Mouse (Mus musculus) spleen, adult 2 months (tissue): ENCODE measurements around the gene Bcar3. TPM values are rescaled to one million over a fixed set of nuclear protein-coding genes. Genes with fewer than 3 reads are reported as not detected.
A peak's percentile ranks its signal among the peaks of the same experiment; 100 is the strongest.

Experiments
- DNase-seq, 2 experiments: peaks; one replicate each; pipeline versions ENCODE4 v3.0.0 to v3.0.0-alpha.2; 2012 to 2021; ENCODE audit warnings: low spot score in 2 of 2, low read depth in 1 of 2
- H3K27ac ChIP-seq: fragments of 200-500 bp; 2 replicates; pipeline ENCODE4 v1.5.1; 2012; ENCODE audit warnings: low read length, inconsistent platforms; ENCODE audit not compliant: insufficient read depth
- H3K27me3 ChIP-seq: fragments of 200-500 bp; 2 replicates; pipeline ENCODE4 v1.6.1; 2012; ENCODE audit warnings: mild to moderate bottlenecking, moderate library complexity, low read length, inconsistent platforms; ENCODE audit not compliant: control insufficient read depth, insufficient read depth
- H3K36me3 ChIP-seq: fragments of 200-500 bp; 2 replicates; pipeline ENCODE4 v1.6.1; 2012; ENCODE audit warnings: mild to moderate bottlenecking, low read length, inconsistent platforms; ENCODE audit not compliant: control insufficient read depth, insufficient read depth
- H3K4me1 ChIP-seq: fragments of 200-500 bp; 2 replicates; pipeline ENCODE4 v1.6.1; 2011; ENCODE audit warnings: inconsistent platforms; ENCODE audit not compliant: control insufficient read depth, insufficient read depth, insufficient read length
- H3K4me3 ChIP-seq: fragments of 200-500 bp; 2 replicates; pipeline ENCODE4 v1.5.1; 2011; ENCODE audit warnings: mild to moderate bottlenecking, inconsistent platforms; ENCODE audit not compliant: insufficient read depth, insufficient read length; ENCODE audit errors: extremely low read depth
- CTCF ChIP-seq: fragments of 200-500 bp; IDR thresholded peaks from 2 replicates; pipeline ENCODE4 v1.5.1; 2011; ENCODE audit warnings: mild to moderate bottlenecking, inconsistent platforms; ENCODE audit not compliant: insufficient read depth, insufficient read length, insufficient replicate concordance; ENCODE audit errors: extremely low read depth
- POLR2A ChIP-seq: fragments of 200-500 bp; IDR thresholded peaks from 2 replicates; pipeline ENCODE4 v1.6.1; 2011; ENCODE audit warnings: low read depth, low read length, inconsistent platforms
- WGBS: fragments of 180-500 bp; shearing (Covaris S2); methylation state at CpG from one replicate; pipeline ENCODE4 v1.1.7; 2018; 5-methylcytosine and 5-hydroxymethylcytosine counted together
- polyA plus RNA-seq: library from polyadenylated mRNA; depleted of rRNA; stranded (reverse); fragments of >200 nt; gene quantifications from 2 replicates; pipeline ENCODE4 v1.2.3, GENCODE M21; 2012

Bcar3 gene
- polyA plus RNA-seq, 1 experiment = 54.4 TPM

- Histone ChIP-seq H3K27me3 (no peaks in the 10 kb centered on the region), H3K36me3 (0 out of 2 replicates have a peak, but pooled peaks cover 3% of the 10 kb centered on the region), H3K27ac (no peak overlapping the region), H3K4me3 (no peak overlapping the region), H3K4me1 (peaks cover 7% of the 10 kb centered on the region; the same call in 1 of the 2 replicates)
- WGBS = 85% methylated on average over 12 of the region's 12 CpGs
- TF ChIP-seq CTCF (no peak), POLR2A (no peak)
- no peak for DNase-seq
Observed at GRCm38 (mm10) chr3:122471017-122471721, 177.2 kb downstream of the Bcar3 start.

GRCm38 (mm10) chr3:122472412-122472811 lies 178.5 kb downstream of the Bcar3 start:
- TF ChIP-seq POLR2A (no peak), CTCF (no peak)
- Histone ChIP-seq H3K4me1 (peaks cover 7% of the 10 kb centered on the region; the same call in 1 of the 2 replicates), H3K4me3 (no peak overlapping the region), H3K27me3 (no peaks in the 10 kb centered on the region), H3K36me3 (peaks cover 3% of the 10 kb centered on the region; the same call in 1 of the 2 replicates), H3K27ac (no peak overlapping the region)
- no peak for DNase-seq
- 85% methylated on average over 11 of the region's 11 CpGs for WGBS

GRCm38 (mm10) chr3:122473523-122474034 lies 179.6 kb downstream of the Bcar3 start:
- H3K4me3 ChIP-seq = no peak overlapping the region
- no peak for TF ChIP-seq CTCF
- TF ChIP-seq POLR2A = no peak
- H3K27ac ChIP-seq = peak overlapping the region; percentile 7; the same call in 1 of the 2 replicates
- H3K27me3 ChIP-seq = no peaks in the 10 kb centered on the region
- WGBS = 86% methylated on average over 11 of the region's 11 CpGs
- peaks cover 3% of the 10 kb centered on the region; the same call in 1 of the 2 replicates for H3K36me3 ChIP-seq
- peaks cover 7% of the 10 kb centered on the region; the same call in 1 of the 2 replicates for H3K4me1 ChIP-seq
- no peak for DNase-seq

GRCm38 (mm10) chr3:122474067-122474466 lies 180.1 kb downstream of the Bcar3 start:
- Histone ChIP-seq H3K4me1 (peaks cover 7% of the 10 kb centered on the region; the same call in 1 of the 2 replicates), H3K27me3 (no peaks in the 10 kb centered on the region), H3K4me3 (no peak overlapping the region), H3K36me3 (peaks cover 3% of the 10 kb centered on the region; the same call in 1 of the 2 replicates), H3K27ac (peak overlapping the region; percentile 7; the same call in 1 of the 2 replicates)
- WGBS = 12% methylated on average over 5 of the region's 5 CpGs
- TF ChIP-seq CTCF = no peak
- TF ChIP-seq POLR2A = no peak
- DNase-seq = peak; percentile 36 to 45

- Histone ChIP-seq H3K36me3 (peaks cover 2% of the 10 kb centered on the region; the same call in 1 of the 2 replicates), H3K4me3 (no peak overlapping the region), H3K27ac (no peak overlapping the region), H3K27me3 (no peaks in the 10 kb centered on the region), H3K4me1 (peaks cover 7% of the 10 kb centered on the region; the same call in 1 of the 2 replicates)
- no peak for TF ChIP-seq CTCF
- TF ChIP-seq POLR2A = no peak
- 72% methylated on average over 4 of the region's 4 CpGs for WGBS
- DNase-seq = no peak
Observed at GRCm38 (mm10) chr3:122474796-122475195, 180.9 kb downstream of the Bcar3 start.

- Histone ChIP-seq H3K4me1 (peaks cover 11% of the 10 kb centered on the region; the same call in 1 of the 2 replicates), H3K4me3 (no peak overlapping the region), H3K27me3 (no peaks in the 10 kb centered on the region), H3K27ac (no peak overlapping the region), H3K36me3 (peaks cover 2% of the 10 kb centered on the region; the same call in 1 of the 2 replicates)
- no peak for TF ChIP-seq POLR2A
- TF ChIP-seq CTCF = no peak
- WGBS = 90% methylated on average over 1 of the region's 1 CpGs
- DNase-seq = no peak
Observed at GRCm38 (mm10) chr3:122475735-122476134, 181.8 kb downstream of the Bcar3 start.
